Mouse (Mus musculus): ENCODE measurements around the gene Tns2.
"Not testable (repeated sequence)": the region's sequence is repeated elsewhere in the genome, so short reads cannot be mapped to it uniquely, and the experiment has no call there.

Tns2 gene

DNA sequence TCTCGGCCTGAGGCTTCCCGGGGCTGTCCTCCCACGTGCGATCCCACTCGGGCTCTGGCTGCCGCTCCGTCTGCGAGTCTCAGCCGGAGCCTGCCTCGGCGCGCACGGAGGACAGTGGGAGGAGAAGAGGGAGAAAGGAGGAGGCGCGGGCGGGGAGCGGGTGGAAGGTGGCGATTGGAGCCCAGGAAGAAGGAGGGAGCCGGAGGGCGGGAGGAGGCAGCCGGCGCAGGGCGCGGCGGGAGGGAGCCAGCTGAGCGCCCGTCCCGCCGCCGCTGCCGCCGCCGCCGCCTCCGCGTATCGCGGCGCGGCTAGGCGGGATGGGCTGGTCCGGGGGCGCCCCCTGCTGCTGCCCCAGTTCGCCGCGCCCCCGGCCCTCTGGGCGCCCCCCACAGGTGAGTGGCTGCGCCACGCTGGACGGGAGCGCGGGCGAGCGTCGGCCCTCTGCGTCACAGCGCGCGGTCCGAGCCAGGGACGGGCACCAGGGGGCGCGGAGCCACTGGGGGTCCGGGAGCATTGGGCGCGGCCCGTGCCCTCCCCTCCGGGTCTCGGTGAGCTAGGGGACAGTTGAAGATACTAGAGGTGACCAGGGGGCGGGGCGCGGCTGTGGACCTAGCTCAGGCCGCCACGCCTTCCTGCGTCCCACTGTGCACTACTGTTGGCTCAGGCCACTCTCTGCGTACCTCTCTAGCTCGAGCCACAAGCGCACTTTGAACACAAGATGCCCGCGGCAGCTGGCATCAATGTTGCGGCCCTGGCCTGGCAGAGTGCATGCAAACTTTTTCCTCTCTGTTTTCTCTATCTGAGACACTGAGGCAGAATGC is at the start of gene Tns2:
Gene Tns2, plus strand, starts transcription at position 253 of the 821 bp plus-strand sequence.
- DNase-seq = peak; percentile 77

GRCm38 (mm10) chr15:102051920-102052683 is 48.1 kb upstream of the Tns2 start:
- peak; percentile 72 for DNase-seq

- no peak for DNase-seq
These were observed 43.6 kb upstream of the Tns2 start for GRCm38 (mm10) chr15:102056495-102057174.

DNA sequence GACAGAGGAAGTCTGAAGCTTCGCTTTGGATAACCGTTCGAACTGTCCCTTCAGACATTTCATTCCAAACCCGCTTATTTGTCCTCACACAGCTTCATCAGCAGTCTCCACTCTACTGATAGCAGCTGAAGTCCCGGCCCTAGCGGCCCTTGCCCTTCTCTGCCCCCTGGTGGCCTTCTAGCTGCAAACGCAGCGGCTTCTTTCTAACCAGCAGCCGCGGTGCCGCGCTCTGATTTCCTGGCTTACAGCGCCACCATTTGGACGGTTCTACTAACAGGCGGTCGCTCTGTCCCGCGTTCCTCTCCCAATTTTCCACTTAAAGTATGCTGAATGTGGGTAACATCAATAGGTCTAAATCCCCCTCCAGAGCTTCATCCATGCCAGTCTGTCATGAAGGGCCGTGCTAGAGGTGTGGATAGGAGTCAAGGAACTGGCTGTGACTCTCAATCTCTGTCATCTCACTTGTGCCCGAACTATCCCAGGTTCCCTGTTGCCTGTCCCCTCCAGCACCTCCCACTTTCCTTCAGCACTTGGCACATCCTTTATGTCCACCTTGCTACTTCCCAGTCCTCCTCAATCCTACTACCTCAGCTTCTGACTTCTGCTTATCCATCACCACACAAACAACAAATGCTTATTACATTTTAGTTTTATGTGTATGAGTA is 34.4 kb upstream of the Tns2 start:
- peak; percentile 91 for DNase-seq

DNA sequence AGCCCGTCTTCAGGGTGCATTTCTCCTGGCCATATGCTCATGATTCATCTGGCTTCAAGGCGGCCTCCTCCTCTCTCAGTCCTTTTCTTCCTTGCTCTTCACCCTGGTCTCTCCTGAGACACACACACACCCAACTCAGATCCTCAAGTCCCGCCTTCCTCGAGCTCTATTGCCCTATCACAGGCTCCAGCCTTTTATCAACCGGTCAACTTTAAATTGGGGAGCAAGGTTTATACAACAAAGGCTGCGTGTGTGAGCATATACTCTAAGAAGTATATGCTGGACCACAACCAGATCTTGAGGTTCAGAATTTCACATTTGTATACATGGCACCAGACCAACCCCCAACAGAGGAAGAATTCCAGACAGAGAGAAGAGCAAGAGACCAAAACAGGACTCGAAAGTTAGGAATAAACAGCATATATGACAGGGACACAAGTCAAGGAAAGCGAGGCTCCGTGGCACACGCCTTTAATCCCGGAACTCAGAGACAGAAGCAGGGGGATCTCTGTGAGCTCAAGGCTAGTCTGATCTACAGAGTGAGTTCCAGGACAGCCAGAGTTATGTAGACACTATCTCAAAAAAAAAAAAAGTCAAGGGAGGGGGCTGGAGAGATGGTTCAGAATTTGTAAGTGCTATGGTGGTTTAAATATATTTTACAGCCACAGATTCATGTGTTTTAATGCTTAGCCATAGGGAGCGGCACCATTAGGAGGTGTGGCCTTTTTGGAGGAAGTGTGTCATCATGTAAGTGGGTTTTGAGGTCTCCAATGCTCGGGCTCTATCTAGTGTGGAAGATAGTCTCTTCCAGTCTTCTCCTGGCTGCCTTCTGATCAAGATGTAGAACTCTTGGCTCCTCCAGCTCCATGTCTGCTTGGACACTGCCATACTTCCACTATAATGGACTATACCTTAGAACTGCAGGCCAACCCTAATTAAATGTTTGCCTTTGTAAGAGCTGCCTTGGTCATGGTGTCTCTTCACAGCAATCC is 29.4 kb upstream of the Tns2 start:
- DNase-seq = no peak

- no peak for DNase-seq
These were observed 27.2 kb upstream of the Tns2 start for GRCm38 (mm10) chr15:102072963-102073558.

DNA sequence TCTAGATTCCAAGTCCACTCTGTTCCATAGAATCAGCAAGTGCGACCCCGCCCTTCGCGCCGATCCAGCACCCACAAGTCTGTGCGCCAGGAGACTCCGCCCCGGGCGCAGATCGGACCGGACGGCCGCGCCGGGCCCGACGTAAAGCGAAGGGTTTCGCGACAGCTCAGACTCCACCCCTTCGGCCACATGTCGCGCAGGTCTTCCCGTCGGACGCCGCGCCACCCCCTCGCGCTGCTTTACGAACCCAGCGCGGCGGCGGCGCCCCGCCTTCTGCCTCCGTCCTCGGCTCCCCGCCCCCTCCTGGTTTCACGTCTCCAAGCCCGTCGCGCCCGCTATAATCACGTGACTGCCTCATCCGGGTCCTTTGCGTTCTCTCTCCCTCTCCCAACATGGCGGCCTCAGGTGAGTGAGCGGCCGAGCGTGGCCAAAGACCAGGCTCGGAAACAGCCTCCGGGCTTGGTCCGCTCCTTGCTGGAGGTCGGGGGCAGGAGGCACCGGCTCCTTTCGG is 26.6 kb upstream of the Tns2 start, which contains the start of gene Eif4b:
Gene Eif4b, plus strand, starts transcription at position 215 of the 511 bp plus-strand sequence.
- DNase-seq = peak; percentile 100

DNA sequence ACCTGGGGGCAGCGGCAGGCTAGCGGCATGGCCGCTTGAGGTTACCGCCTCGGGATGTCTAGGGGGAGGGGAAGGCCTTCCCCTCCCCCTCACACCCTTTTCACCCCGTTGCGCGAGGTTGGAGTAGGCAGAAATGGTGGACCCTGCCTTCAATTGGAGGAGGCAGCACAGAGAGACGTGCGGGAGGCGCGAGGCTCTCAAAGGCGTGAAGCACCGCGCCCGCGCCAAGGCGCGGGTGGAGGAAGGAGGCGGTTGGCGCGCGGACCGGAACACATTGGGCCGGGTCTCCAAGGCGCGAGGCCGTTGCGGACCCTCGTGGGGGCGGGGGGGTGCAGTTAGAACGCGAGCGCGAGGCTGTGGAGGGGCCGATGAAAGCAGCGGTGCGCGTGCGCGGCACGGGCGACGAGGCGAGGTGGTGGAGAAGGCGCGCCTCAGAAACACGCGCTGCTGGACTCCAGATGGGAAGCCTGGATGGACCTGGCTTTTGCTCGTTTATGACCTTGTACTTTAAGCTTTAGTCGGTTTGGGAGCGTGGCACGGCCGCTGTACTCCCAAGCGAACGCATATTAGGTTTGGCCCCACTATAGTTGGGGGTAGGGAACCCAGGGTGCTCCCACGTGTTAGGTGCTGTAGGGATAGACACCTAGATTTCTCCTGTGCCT is 26.0 kb upstream of the Tns2 start:
- peak; percentile 56 for DNase-seq

GRCm38 (mm10) chr15:102074876-102075585 is 25.2 kb upstream of the Tns2 start:
- no peak for DNase-seq

DNA sequence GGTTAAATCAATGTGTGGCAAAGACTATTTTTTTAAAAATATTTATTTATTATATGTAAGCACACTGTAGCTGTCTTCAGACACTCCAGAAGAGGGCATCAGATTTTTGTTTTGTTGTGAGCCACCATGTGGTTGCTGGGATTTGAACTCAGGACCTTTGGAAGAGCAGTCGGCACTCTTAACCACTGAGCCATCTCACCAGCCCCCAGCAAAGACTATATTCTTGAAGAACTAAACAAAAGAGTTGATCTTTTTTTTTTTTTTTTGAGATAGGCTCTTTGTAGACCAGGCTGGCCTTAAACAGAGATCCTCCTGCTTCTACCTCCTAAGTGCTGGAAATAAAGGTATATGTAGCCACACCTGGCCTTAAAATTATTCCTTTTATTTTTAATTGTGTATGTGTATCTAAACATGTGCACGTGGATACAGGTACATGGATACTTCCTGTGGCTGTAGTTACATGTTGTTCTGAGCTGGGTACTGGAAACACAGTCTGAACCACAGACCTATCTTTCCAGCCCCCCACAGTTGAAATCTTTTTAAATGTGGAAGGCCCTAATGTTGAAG is 23.0 kb upstream of the Tns2 start:
- no peak for DNase-seq

- no peak for DNase-seq
These were observed 21.0 kb upstream of the Tns2 start for GRCm38 (mm10) chr15:102079221-102079620.

GRCm38 (mm10) chr15:102079924-102080323 is 20.3 kb upstream of the Tns2 start:
- DNase-seq = not testable (repeated sequence)

DNA sequence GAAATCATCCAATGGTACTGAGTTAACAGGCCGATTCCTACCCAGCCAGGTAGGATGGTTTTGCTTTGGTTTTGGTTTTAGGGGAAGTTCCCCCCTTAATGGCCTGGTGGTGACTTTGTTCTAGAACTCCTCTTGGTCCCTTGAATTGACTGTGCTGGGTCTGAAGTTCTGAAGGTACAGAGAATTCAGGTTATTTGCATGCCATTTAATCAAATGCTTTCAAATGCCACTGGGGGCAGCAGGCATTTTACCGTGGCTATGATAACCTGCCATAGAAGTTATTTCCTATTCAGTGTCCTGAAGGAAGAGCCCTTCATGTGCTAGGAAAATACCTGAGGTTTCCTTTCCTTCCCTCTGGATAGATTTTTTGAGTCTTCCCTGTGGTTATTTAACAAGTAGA is 19.8 kb upstream of the Tns2 start:
- no peak for DNase-seq

DNA sequence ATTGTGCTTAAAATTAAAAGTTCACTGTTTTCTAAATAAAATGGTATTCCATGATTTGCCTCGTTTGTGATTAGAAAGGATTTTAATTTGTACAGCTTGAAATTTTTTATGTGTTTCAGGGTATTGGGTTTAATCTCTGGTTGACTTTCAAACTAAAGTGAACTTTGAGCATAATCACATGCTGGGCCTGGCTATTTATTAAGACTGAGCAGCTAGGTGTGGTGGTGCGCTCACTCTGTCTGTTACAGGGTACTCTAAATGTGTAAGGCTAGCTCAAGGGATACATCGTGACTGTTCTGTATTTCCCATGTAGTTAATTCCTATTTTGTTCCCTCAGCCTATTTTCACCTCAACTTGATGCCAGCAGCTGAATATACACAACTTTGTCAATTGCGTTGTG is 18.1 kb upstream of the Tns2 start:
- DNase-seq = no peak

- no peak for DNase-seq
These were observed 17.2 kb upstream of the Tns2 start for GRCm38 (mm10) chr15:102083028-102083427.

- DNase-seq = no peak
These were observed 10.2 kb upstream of the Tns2 start for GRCm38 (mm10) chr15:102089914-102090585.

DNA sequence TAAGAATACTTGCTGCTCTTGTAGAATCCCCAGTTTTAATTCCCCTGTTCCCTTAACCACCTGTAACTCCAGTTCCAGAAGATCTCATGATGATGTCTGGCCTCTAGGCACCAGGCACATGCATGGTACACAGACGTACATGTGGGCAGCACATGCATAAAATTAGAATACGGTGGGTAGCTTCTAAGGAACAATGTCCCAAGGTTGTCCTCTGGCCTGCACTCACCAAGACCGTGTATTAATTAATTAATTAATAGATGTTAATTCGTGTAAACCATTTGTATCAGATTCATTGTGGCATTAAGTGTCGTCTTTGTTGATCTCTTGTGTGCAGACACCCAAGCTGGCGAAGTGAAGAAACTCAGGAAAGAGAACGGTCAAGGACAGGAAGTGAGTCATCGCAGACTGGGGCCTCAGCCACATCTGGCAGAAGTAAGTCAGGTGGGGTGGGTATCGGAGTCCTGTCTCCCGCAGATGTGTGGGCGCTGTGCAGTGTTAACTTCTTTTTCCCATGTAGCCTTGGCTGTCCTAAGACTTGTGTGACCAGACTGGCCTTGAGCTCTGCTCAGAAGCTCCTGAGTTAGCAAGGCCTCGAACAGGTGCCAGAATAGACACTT is 9.0 kb upstream of the Tns2 start:
- DNase-seq = no peak

GRCm38 (mm10) chr15:102091688-102092087 is 8.5 kb upstream of the Tns2 start:
- DNase-seq = no peak

Data from layer of hippocampus, adult 9-11 months (tissue).